Mouse (Mus musculus) stomach, embryonic 15.5 days (tissue): ENCODE measurements around the gene Dagla. TPM values are rescaled to one million over a fixed set of nuclear protein-coding genes. Genes with fewer than 3 reads are reported as not detected.

Experiments
- ATAC-seq: fragments of 200-750 bp; cut with Nextera tagmentation; 2 replicates; pipeline ENCODE4 v1.8.0; 2017; ENCODE audit warnings: low read depth, moderate number of reproducible peaks, moderate TSS enrichment; ENCODE audit not compliant: insufficient read depth, low FRiP score
- H3K27ac ChIP-seq: fragments of 300-500 bp; sonication (generic); 2 replicates; pipeline ENCODE4 v1.5.1; 2015; ENCODE audit warnings: mild to moderate bottlenecking, inconsistent platforms
- H3K27me3 ChIP-seq: fragments of 300-500 bp; sonication (generic); replicated peaks from 2 replicates; pipeline ENCODE4 v1.6.1; 2015; ENCODE audit warnings: inconsistent platforms
- H3K36me3 ChIP-seq: fragments of 300-500 bp; sonication (generic); 2 replicates; pipeline ENCODE4 v1.6.1; 2015; ENCODE audit warnings: inconsistent platforms
- H3K4me1 ChIP-seq: fragments of 300-500 bp; sonication (generic); 2 replicates; pipeline ENCODE4 v1.6.1; 2015; ENCODE audit warnings: inconsistent platforms
- H3K4me2 ChIP-seq: fragments of 300-500 bp; sonication (generic); 2 replicates; pipeline ENCODE4 v1.6.1; 2015; ENCODE audit warnings: mild to moderate bottlenecking, inconsistent platforms
- H3K4me3 ChIP-seq: fragments of 300-500 bp; sonication (generic); replicated peaks from 2 replicates; pipeline ENCODE4 v1.5.1; 2015; ENCODE audit warnings: inconsistent platforms
- H3K9ac ChIP-seq: fragments of 300-500 bp; sonication (generic); 2 replicates; pipeline ENCODE4 v1.6.1; 2015; ENCODE audit warnings: inconsistent platforms
- H3K9me3 ChIP-seq: fragments of 300-500 bp; sonication (generic); 2 replicates; pipeline ENCODE4 v1.6.1; 2016; ENCODE audit warnings: inconsistent platforms
- WGBS: fragments of 180-500 bp; shearing (Covaris S2); methylation state at CpG from one replicate; pipeline ENCODE4 v1.1.7; 2015; 5-methylcytosine and 5-hydroxymethylcytosine counted together
- polyA plus RNA-seq: library from polyadenylated mRNA; unstranded; fragments of >200 nt; fragmentation: Nextera tagmentation; extraction: Ambion mirVana; gene quantifications from 2 replicates; pipeline ENCODE4 v1.2.1, GENCODE M21; 2015

Gene Dagla
- polyA plus RNA-seq, 1 experiment from 2014 or later: 3.3 TPM

DNA sequence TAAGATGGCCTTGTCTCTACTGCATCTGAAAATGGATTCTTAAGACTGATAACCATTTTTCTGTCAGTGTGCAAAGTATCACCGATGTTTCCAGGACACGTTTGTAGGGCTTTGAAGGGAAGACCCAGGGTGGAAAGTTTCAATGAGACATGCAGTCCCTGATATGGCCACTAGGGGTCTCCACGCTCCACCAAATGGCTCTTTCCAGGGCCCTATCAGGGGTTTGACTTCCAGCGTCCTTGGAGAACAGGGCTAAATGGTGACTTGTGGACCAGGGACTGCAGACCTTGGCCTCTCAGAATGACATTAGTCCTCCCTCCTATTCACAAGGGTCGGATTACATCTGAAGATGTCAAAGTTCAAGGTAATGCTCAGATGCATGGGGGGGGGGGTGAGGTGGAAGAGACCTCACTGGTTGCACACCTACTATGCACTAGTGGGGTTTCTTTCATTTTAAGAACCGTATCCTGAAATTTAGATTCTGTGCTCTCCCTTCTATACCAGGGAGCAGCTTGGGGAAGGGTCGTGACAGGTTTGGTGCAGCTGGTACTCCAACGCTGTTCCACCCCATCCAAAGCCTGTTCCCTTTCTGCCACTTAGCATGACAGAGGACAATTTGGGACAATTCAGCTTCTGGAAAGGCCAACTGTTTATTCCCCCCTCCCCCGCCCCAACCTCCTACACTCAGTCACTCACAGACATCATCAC, 29.0 kb upstream of the Dagla start:
- peak; percentile 70; the same call in 1 of the 2 replicates for ATAC-seq

DNA sequence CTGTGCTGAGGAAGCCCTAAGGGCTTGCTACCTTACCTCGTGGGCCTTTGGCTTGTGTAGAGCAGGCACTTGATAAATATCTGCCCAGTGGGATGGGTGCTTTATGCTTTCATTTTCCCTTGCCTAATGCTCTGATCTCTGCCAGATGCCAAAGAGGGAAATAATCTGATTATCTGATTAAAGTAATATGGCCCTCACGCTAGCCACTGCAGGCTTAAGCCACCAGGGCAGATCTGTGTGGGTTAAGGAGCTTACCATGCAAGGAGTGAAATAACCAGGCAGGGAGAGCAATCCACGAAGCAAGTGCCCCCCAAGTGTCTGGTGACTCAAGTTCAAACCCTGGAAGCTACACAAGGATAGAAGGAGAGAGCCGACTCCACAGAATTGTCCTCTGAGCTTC, 27.0 kb upstream of the Dagla start:
- ATAC-seq: no peak
- Histone ChIP-seq H3K36me3 (no peaks in the 10 kb centered on the region), H3K4me1 (no peaks in the 10 kb centered on the region), H3K4me2 (no peak overlapping the region), H3K27ac (no peak overlapping the region), H3K4me3 (no peak overlapping the region), H3K9ac (no peak overlapping the region), H3K9me3 (no peaks in the 10 kb centered on the region), H3K27me3 (no peaks in the 10 kb centered on the region)
- WGBS: 56% methylated on average over 4 of the region's 4 CpGs

More for the DNA sequence above, 29.0 kb upstream of the Dagla start:
- Histone ChIP-seq H3K27ac (no peak overlapping the region), H3K4me3 (no peak overlapping the region), H3K4me2 (no peak overlapping the region), H3K4me1 (no peaks in the 10 kb centered on the region), H3K27me3 (no peaks in the 10 kb centered on the region), H3K9me3 (no peaks in the 10 kb centered on the region), H3K36me3 (no peaks in the 10 kb centered on the region), H3K9ac (no peak overlapping the region)
- 41% methylated on average over 9 of the region's 9 CpGs for WGBS

DNA sequence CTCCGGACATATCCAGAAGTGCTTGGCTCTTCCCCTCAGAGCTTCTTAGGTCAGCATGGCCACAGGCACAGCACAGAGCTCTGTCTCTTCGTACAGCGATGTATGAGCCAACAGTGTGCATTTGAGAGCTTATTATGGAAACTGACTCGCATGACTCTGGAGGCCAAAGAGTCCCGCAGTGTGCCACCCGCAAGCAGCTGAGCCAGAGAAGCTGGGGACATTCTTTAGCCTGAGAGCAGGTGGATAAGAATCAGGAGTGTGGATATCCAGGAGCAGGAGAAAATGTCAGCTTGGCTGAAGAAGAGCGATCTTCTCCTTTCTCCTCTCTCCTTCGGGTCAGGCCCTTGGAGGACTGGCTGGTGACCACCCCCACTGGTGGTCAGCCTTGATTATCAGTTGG, 24.4 kb upstream of the Dagla start:
- Histone ChIP-seq H3K4me3 (no peak overlapping the region), H3K4me2 (no peak overlapping the region), H3K9ac (no peak overlapping the region), H3K4me1 (no peaks in the 10 kb centered on the region), H3K36me3 (no peaks in the 10 kb centered on the region), H3K27ac (no peak overlapping the region), H3K9me3 (no peaks in the 10 kb centered on the region), H3K27me3 (no peaks in the 10 kb centered on the region)
- ATAC-seq: no peak
- whole genome bisulfite sequencing: 78% methylated on average over 8 of the region's 8 CpGs

DNA sequence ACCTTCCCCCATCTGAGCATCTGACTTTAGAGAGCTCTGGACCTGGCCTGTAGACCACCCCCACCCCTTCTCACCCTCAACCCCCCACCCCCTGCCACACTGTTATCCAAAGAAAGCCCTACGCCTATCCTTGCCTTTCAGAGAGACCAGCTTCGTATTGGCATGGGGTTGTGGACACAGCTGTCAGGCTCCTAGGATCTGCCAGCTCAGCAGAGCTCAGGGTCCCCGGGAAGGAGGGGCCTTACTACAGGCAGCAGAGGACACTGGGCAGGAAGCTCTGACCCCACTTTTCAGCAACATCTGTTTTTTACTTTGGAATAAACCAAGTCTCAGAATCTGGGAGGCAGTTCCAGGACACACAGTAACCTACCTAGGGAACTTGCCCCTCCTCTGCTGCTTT, 21.9 kb upstream of the Dagla start:
- 47% methylated on average over 3 of the region's 3 CpGs for WGBS
- H3K4me3 ChIP-seq: no peak overlapping the region
- no peak overlapping the region for H3K9ac ChIP-seq
- H3K27ac ChIP-seq: no peak overlapping the region
- H3K27me3 ChIP-seq: no peaks in the 10 kb centered on the region
- no peaks in the 10 kb centered on the region for H3K36me3 ChIP-seq
- no peak overlapping the region for H3K4me2 ChIP-seq
- H3K4me1 ChIP-seq: peaks cover 6% of the 10 kb centered on the region
- no peaks in the 10 kb centered on the region for H3K9me3 ChIP-seq
- no peak for ATAC-seq

DNA sequence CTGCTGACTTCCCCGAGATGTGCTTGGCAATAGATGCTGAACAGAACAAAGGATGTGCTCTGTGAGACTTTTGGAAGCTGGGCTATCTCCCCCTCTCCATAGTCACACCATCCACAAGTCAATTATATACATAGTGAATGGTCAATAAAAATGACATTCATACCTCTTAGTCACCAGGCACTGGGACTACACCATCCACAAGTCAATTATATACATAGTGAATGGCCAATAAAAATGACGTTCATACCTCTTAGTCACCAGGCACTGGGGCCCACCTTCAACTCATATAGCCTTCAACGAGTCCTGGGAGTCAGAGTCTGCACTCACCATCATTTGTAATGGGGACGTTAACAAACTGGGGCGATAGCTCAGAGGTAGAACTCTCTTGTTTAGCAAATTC, 19.2 kb upstream of the Dagla start:
- Histone ChIP-seq H3K4me1 (peaks cover 6% of the 10 kb centered on the region), H3K9ac (no peak overlapping the region), H3K27ac (no peak overlapping the region), H3K4me3 (no peak overlapping the region), H3K9me3 (no peaks in the 10 kb centered on the region), H3K36me3 (no peaks in the 10 kb centered on the region), H3K4me2 (no peak overlapping the region), H3K27me3 (no peaks in the 10 kb centered on the region)
- WGBS: 70% methylated on average over 5 of the region's 5 CpGs
- ATAC-seq: no peak

DNA sequence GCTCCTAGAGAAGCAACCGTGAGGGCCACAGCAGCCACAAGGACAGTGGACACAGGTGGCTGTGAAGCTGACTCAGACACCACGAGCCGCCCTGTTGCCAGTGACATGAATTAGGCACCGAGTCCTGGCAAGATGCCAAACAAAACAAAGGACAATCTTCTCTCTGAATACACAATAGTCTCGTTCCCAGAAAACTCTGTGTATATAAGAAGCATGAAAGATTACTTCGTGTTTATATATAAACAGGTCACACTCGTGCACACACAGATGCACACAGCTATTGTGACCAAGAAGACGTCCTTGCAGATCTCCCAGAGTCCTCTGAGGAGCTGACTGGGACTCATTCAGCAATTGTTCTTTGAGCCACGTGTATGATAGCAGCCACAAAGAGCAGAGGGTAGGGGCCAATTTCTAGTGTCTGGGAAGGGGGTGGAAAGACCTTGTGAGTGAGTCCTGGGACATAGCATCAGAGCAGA, 18.7 kb upstream of the Dagla start:
- H3K4me2 ChIP-seq: no peak overlapping the region
- H3K9me3 ChIP-seq: no peaks in the 10 kb centered on the region
- 12% methylated on average over 9 of the region's 9 CpGs for WGBS
- peak; percentile 64; the same call in 1 of the 2 replicates for ATAC-seq
- H3K4me3 ChIP-seq: no peak overlapping the region
- no peaks in the 10 kb centered on the region for H3K27me3 ChIP-seq
- H3K9ac ChIP-seq: no peak overlapping the region
- H3K4me1 ChIP-seq: peaks cover 6% of the 10 kb centered on the region
- no peaks in the 10 kb centered on the region for H3K36me3 ChIP-seq
- H3K27ac ChIP-seq: no peak overlapping the region

DNA sequence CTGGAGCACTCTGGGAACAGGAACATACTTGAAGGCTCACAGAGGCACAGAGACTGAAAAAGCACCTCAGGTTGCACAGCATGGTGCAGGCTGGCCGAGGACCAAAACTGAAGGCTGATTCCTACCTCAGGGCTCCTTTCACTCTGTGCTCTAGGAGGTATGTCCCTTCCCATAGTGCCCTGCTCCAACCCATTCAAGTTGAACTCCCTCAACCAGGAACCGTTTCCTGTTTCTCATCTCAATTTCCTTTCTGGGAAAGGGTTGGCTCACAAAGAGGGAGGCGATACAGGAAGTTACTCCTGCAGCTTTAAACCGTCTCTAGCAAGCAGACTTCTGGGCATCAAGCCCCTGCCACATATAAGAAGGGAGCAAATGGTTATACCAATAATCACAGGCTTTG, 13.1 kb upstream of the Dagla start:
- Histone ChIP-seq H3K4me3 (no peak overlapping the region), H3K27ac (no peak overlapping the region), H3K9ac (no peak overlapping the region), H3K4me1 (no peaks in the 10 kb centered on the region), H3K4me2 (no peak overlapping the region), H3K27me3 (no peaks in the 10 kb centered on the region), H3K36me3 (no peaks in the 10 kb centered on the region), H3K9me3 (no peaks in the 10 kb centered on the region)
- WGBS: 43% methylated on average over 4 of the region's 4 CpGs
- ATAC-seq: no peak

DNA sequence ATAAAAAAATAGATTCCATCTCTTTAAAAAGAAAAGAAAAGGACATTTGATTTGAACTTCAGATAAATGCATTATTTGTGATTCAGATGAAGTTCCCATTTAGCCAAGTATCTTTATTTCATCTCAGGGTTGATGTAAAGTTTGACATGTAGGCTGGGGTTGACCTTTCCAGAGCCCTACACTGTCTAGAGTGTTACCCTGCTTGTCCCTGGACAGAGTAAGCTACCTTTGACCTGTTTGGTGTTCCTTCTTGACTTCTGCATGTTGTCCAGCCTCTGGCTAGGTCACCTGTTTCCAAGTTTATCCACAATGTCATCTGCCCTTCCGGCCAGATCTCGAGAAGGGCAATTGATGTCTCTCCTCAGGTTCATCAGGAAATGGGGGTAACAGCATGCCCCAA, 12.7 kb upstream of the Dagla start:
- H3K27me3 ChIP-seq: no peaks in the 10 kb centered on the region
- H3K9me3 ChIP-seq: no peaks in the 10 kb centered on the region
- H3K9ac ChIP-seq: no peak overlapping the region
- no peak for ATAC-seq
- H3K36me3 ChIP-seq: no peaks in the 10 kb centered on the region
- no peak overlapping the region for H3K4me3 ChIP-seq
- no peaks in the 10 kb centered on the region for H3K4me1 ChIP-seq
- no peak overlapping the region for H3K27ac ChIP-seq
- no peak overlapping the region for H3K4me2 ChIP-seq
- WGBS: 81% methylated on average over 2 of the region's 2 CpGs

DNA sequence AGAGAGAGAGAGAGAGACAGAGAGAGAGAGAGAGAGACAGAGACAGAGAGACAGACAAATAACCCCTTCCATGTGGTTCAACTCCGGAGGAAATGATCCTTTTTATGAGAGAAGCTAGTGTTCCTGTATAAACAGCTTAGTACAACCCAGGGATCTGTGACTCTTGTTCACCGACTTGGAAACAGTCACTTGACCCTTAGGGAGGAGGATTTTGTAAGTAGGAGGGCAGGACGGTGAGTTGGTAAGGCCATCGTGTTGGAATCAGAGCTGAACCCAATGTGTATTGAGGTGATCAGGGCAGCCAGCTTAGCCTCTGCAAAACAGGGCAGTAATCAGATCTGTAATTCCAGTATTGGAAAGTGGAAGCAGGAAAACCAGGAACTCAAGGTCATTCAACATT, 12.3 kb upstream of the Dagla start:
- no peak overlapping the region for H3K9ac ChIP-seq
- ATAC-seq: no peak
- no peak overlapping the region for H3K4me2 ChIP-seq
- no peaks in the 10 kb centered on the region for H3K36me3 ChIP-seq
- no peaks in the 10 kb centered on the region for H3K9me3 ChIP-seq
- no peak overlapping the region for H3K4me3 ChIP-seq
- WGBS: 59% methylated on average over 4 of the region's 4 CpGs
- H3K27ac ChIP-seq: no peak overlapping the region
- H3K4me1 ChIP-seq: no peaks in the 10 kb centered on the region
- H3K27me3 ChIP-seq: no peaks in the 10 kb centered on the region

DNA sequence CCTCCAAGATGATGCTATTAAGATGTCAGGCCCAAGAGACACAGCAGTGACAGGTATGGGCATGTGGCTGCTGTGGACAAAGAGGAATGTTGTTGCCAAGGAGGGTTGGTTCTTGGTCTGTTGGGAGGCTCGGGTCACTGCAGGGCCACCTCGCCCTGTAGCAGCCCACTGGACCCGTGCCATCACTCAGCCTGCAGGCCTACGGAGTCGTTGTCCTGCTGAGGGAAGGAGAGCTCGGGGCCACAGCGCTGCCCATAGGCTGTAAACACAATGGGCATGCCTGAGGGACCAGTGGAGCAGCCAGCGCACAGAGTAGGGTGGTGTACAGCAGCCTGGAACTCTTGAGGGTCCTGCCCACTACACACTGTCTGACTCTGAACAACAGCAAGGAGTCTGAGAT, 7.4 kb upstream of the Dagla start:
- H3K9me3 ChIP-seq: no peaks in the 10 kb centered on the region
- WGBS: 63% methylated on average over 8 of the region's 8 CpGs
- no peaks in the 10 kb centered on the region for H3K36me3 ChIP-seq
- ATAC-seq: no peak
- no peak overlapping the region for H3K4me3 ChIP-seq
- H3K27me3 ChIP-seq: no peaks in the 10 kb centered on the region
- H3K9ac ChIP-seq: no peak overlapping the region
- H3K4me1 ChIP-seq: 0 out of 2 replicates have a peak, but pooled peaks cover 4% of the 10 kb centered on the region
- H3K27ac ChIP-seq: no peak overlapping the region
- H3K4me2 ChIP-seq: no peak overlapping the region

DNA sequence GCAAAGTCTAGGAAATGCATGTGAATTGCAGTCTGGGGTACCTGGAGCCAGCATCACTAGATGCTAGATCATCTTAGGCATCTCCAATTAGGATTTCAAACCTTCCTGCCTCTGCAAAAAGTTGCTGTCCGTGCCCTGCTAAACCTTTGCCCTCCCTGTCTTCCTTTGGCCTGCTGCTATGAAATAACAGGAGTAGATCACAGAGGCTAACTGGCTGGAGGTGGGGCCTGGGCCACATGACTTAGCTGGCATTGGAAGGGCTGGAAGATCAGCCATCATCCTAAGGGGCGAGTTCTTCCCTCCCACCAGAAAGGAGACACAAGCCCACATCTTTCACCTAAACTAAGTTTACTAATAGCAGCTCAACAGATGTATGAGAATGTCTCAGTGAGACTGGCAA, 4.3 kb upstream of the Dagla start:
- no peak overlapping the region for H3K4me2 ChIP-seq
- no peak for ATAC-seq
- H3K27me3 ChIP-seq: no peaks in the 10 kb centered on the region
- no peaks in the 10 kb centered on the region for H3K9me3 ChIP-seq
- H3K4me3 ChIP-seq: no peak overlapping the region
- H3K36me3 ChIP-seq: no peaks in the 10 kb centered on the region
- no peak overlapping the region for H3K27ac ChIP-seq
- H3K9ac ChIP-seq: no peak overlapping the region
- H3K4me1 ChIP-seq: peaks cover 12% of the 10 kb centered on the region; the same call in 1 of the 2 replicates
- 48% methylated on average over 2 of the region's 2 CpGs for WGBS

DNA sequence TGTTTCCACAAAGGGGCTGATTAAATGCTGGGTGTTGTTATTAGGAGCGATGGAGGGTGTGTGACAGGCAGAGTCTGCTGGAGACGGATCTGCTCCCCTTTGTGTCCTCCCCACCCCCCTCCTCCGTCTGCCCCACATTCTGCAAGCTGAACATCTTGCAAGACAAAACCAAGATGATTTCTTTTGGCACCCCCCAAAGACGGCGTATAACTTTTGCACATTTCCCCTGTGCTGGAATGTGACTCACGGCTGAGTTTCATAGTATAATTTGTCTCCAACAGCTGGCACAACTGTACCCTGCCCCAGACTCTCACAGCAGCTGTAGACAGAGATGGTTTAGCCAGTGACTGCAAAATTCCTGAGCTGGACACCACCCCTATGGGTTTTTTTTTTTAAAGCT, 3.3 kb upstream of the Dagla start:
- H3K4me1 ChIP-seq: peaks cover 16% of the 10 kb centered on the region; the same call in 1 of the 2 replicates
- WGBS: 32% methylated on average over 6 of the region's 6 CpGs
- no peaks in the 10 kb centered on the region for H3K9me3 ChIP-seq
- H3K27ac ChIP-seq: no peak overlapping the region
- H3K4me2 ChIP-seq: no peak overlapping the region
- no peak overlapping the region for H3K9ac ChIP-seq
- no peaks in the 10 kb centered on the region for H3K27me3 ChIP-seq
- H3K4me3 ChIP-seq: no peak overlapping the region
- ATAC-seq: no peak
- H3K36me3 ChIP-seq: no peaks in the 10 kb centered on the region

DNA sequence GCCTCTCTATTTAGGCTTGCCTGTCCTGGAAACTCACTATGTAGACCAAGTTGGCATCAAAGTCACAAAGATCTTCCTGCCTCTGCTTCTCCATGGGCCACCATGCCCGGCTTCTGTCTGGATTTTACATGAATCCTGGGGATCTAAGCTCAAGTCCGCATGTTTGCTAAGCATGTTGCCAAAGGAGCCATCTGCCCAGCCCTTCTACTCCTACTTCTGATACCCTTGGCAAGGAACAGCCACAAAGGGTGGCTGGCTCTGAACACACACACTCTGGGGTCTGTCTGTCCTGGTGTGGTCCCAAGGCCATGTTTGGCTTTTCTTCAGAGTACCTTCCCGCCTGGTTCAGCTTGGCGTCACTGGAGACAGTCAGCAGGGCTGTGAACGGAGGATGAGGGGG, 2.7 kb upstream of the Dagla start:
- Histone ChIP-seq H3K4me3 (no peak overlapping the region), H3K27ac (no peak overlapping the region), H3K27me3 (no peaks in the 10 kb centered on the region), H3K9ac (no peak overlapping the region), H3K4me1 (peaks cover 16% of the 10 kb centered on the region; the same call in 1 of the 2 replicates), H3K9me3 (no peaks in the 10 kb centered on the region), H3K4me2 (no peak overlapping the region), H3K36me3 (no peaks in the 10 kb centered on the region)
- ATAC-seq: no peak
- WGBS: 88% methylated on average over 5 of the region's 5 CpGs
